Mouse (Mus musculus): ENCODE data around the gene Tmem191c.

- TF ChIP-seq POLR2A (IDR thresholded peaks at IDR 0.05; ENCODE audit: low read depth, low read length): no peak
- no peak for TF ChIP-seq CTCF (IDR thresholded peaks at IDR 0.05; ENCODE audit: extremely low read depth, insufficient read length, insufficient replicate concordance, low read depth, low read length)
These were observed 33.2 kb downstream of the Tmem191c start for GRCm38 (mm10) chr16:17309036-17309435.

Data from small intestine, adult 2 months (tissue).